Mouse (Mus musculus) cerebral cortex, adult 2 months (tissue): Measurements from ENCODE around the gene Ndufa8.

Source experiments
- WGBS: fragments of 180-500 bp; shearing (Covaris S2); methylation state at CpG from one replicate; pipeline ENCODE4 v1.1.7; 2018; 5-methylcytosine and 5-hydroxymethylcytosine counted together

The Ndufa8 gene

GRCm38 (mm10) chr2:36048748-36049566 is at the start of gene Ndufa8, which contains the start of gene Morn5:
TSS of gene Ndufa8 (minus strand) at chr2:36049406.
TSS of gene Morn5 (plus strand) at chr2:36049458.
- under 1% methylated on average over 44 of the region's 44 CpGs for WGBS

GRCm38 (mm10) chr2:36098021-36098420 is 48.8 kb upstream of the Ndufa8 start:
- WGBS = 16% methylated on average over 5 of the region's 5 CpGs

- 13% methylated on average over 18 of the region's 18 CpGs for WGBS
Observed at GRCm38 (mm10) chr2:36097129-36097815, 48.1 kb upstream of the Ndufa8 start.

GRCm38 (mm10) chr2:36093914-36094475 is 44.8 kb upstream of the Ndufa8 start:
- WGBS = 19% methylated on average over 31 of the region's 31 CpGs

DNA sequence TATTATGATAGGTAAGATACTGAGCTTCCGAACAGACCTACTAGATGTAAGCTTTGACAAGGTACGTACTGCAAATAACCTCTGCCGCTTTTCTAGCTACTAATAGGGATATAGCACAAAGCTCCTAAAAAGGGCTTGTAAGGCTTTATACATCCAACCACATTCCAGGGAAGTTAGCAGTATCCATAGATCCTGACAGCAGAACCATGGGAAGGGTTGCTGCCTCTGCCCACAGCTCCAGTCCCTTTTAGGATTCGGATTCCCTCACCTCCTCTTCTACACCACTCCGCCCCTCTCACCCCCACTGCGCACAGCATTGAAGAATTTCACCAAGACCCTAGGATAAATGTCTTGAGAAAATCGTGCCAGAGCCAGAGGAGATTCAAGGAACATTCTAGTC is 44.1 kb upstream of the Ndufa8 start:
- WGBS = 21% methylated on average over 7 of the region's 7 CpGs

DNA sequence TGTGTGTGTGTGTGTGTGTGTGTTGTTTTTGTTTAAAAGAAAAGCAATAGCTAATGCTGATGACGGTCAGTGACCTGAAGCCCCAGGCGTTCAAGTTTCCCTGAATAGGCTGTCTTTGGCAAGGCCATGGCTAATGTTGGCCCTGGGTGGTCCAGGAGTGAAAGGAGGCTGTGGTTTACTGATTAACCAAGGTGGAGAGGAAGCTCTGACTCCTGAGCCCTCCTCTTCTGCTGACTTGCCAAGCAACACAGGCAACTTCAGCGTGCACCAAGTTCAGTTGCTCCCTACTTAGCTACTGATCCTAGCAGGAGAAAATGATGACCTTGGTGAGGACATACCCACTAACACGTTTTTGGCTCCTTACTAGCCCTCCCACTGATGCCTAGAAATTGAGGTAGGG is 43.5 kb upstream of the Ndufa8 start:
- 19% methylated on average over 4 of the region's 4 CpGs for WGBS

DNA sequence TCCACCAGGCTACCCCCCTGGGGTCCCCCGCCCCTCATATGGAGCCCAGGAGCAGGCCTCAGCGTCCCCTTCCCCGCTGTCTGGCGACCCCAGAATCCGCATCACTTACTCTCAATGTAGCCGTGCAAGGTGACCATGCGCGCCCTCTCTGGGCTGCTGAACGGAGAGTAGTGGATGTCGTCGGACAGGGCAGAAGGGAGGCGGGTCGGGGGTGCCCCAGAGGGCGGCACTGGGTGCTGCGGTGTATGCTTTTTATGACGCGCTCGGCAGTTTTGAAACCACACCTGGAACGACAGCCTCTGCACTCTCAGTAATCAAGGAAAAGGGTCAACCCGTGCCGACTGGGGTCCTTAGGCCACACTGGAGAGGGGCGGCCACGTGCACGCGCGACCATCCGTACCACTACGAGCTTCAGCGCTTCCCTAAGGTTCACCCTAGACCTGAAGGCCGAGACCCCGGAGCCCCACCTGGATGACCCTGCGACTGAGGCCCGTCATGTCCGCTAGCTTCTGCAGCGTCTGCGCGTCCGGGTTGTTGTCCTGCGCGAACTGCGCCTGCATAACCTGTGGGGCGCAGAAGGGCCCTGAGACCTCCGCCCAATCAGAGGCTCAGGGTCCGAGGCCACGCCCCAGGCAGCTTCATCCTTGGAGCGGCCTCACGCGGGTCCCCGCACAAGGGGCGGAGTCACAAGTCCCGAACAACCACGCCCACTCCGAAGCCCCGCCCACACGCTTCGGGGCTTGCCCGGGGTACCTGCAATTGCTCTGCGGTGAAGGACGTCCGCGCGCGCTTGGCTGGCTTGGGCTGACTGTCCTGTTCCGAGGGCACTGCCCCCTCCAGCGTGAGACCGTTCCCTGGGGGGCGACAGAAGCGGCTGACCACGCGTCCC is 41.9 kb upstream of the Ndufa8 start:
- WGBS = 14% methylated on average over 70 of the region's 70 CpGs

GRCm38 (mm10) chr2:36089190-36089589 is 40.0 kb upstream of the Ndufa8 start:
- WGBS = 52% methylated on average over 3 of the region's 3 CpGs

GRCm38 (mm10) chr2:36085041-36085440 is 35.8 kb upstream of the Ndufa8 start:
- 89% methylated on average over 1 of the region's 1 CpGs for WGBS

GRCm38 (mm10) chr2:36082802-36083580 is 33.8 kb upstream of the Ndufa8 start:
- 71% methylated on average over 9 of the region's 9 CpGs for WGBS

GRCm38 (mm10) chr2:36081446-36081845 is 32.2 kb upstream of the Ndufa8 start:
- 47% methylated on average over 9 of the region's 9 CpGs for WGBS

GRCm38 (mm10) chr2:36077160-36077761 is 28.1 kb upstream of the Ndufa8 start:
- 35% methylated on average over 11 of the region's 11 CpGs for WGBS

GRCm38 (mm10) chr2:36075210-36075609 is 26.0 kb upstream of the Ndufa8 start:
- WGBS = 89% methylated on average over 5 of the region's 5 CpGs

GRCm38 (mm10) chr2:36073781-36074180 is 24.6 kb upstream of the Ndufa8 start:
- WGBS = 69% methylated on average over 3 of the region's 3 CpGs

GRCm38 (mm10) chr2:36071660-36072305 is 22.6 kb upstream of the Ndufa8 start:
- WGBS = 85% methylated on average over 8 of the region's 8 CpGs

- 68% methylated on average over 9 of the region's 9 CpGs for WGBS
Observed at GRCm38 (mm10) chr2:36067132-36067531, 17.9 kb upstream of the Ndufa8 start.

DNA sequence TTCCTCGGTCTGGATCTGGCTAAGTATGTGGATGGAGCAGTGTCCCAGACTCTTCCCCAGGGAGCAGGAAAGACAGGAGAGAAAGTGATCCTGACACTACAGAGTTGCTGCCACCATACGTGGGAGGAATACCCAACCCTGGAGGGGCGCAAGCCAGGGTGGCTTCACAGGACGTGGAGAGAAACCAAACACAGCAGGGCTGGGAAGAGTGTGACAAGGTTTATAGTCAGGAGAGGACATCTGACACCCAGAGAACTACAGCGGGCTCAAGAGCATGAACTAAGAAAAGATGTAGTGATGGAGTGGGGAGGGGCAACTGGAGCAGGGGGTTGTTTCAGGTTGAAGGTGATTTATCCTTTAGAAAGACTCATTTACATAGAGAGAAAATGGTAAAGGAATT is 12.2 kb upstream of the Ndufa8 start:
- 84% methylated on average over 5 of the region's 5 CpGs for WGBS

DNA sequence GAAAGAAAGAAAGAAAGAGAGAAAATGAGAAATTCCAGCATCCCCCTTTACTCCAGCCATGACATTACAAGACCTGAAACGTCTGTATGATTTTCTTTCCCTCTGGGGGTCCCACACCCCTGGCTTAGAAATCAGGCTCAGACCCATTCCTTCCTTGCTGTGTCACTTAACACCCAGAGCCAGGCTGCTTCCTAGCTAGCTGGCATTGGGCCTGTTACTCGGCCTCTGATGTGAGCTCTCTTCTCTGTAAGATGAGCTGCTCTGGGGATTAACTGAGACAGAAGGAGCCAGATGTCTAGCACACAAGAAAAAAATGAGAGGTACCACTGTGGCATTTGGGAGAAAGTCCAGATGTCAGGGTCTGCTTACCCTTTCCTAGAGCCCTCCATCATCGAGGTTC is 7.0 kb upstream of the Ndufa8 start:
- 70% methylated on average over 3 of the region's 3 CpGs for WGBS

GRCm38 (mm10) chr2:36053249-36053648 is 4.0 kb upstream of the Ndufa8 start:
- WGBS = 47% methylated on average over 3 of the region's 3 CpGs

DNA sequence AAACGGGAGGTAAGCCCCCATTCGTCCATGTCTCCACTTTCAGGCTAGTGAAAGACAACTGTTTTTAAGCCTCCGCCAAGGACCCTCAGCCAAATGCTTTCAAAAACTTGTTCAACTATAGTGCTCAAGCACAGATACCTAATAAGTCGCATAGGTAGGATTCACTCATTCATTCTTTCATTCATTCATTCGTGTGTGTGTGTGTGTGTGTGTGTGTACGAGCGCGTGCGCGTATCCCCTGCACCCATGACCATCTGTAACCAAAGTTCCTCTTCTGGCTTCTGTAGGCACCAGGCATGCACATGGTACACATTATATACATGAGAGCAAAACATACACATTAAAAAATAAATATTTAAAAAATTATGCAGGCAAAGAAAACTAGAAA is 355 bp upstream of the Ndufa8 start:
- 33% methylated on average over 10 of the region's 10 CpGs for WGBS
